Mouse (Mus musculus) layer of hippocampus, adult 8-10 months (tissue): ENCODE measurements around the gene Prrg4. TPM values are rescaled to one million over a fixed set of nuclear protein-coding genes. Genes with fewer than 3 reads are reported as not detected.
"Not testable (repeated sequence)": the region's sequence is repeated elsewhere in the genome, so short reads cannot be mapped to it uniquely, and the experiment has no call there.

Experiments
- DNase-seq, 2 experiments: peaks; one replicate each; pipeline ENCODE4 v3.0.0; 2022; ENCODE audit warnings: low spot score in 2 of 2
- total RNA-seq, 4 experiments: library from RNA; stranded (reverse); gene quantifications; 2 replicates each; pipeline ENCODE4 v1.2.4; 2022

Prrg4 gene
- 1 to 10 TPM in 2 of 4 experiments, under 1 TPM in 2; 0.85 to 2.0 (median 1.2) TPM for total RNA-seq

GRCm38 (mm10) chr2:104849276-104849990 is at the start of gene Prrg4:
Prrg4 (minus strand) TSS chr2:104849876.
- DNase-seq = peak in 1 of 2 experiments; percentile 17

GRCm38 (mm10) chr2:104887882-104888566 is 38.3 kb upstream of the Prrg4 start:
- peak; percentile 62 to 87 for DNase-seq

GRCm38 (mm10) chr2:104887331-104887730 is 37.7 kb upstream of the Prrg4 start:
- DNase-seq = not testable (repeated sequence)

GRCm38 (mm10) chr2:104886109-104886508 is 36.4 kb upstream of the Prrg4 start:
- no peak for DNase-seq

- no peak for DNase-seq
Observed at GRCm38 (mm10) chr2:104878794-104879193, 29.1 kb upstream of the Prrg4 start.

GRCm38 (mm10) chr2:104869101-104869500 is 19.4 kb upstream of the Prrg4 start:
- no peak for DNase-seq

- no peak for DNase-seq
Observed at GRCm38 (mm10) chr2:104867282-104867855, 17.7 kb upstream of the Prrg4 start, which contains the start of gene Ccdc73. Ccdc73 (plus strand) TSS chr2:104867805.

- DNase-seq = no peak
Observed at GRCm38 (mm10) chr2:104864176-104864860, 14.6 kb upstream of the Prrg4 start.

GRCm38 (mm10) chr2:104860426-104860825 is 10.8 kb upstream of the Prrg4 start:
- no peak for DNase-seq

- no peak for DNase-seq
Observed at GRCm38 (mm10) chr2:104859060-104859459, 9.4 kb upstream of the Prrg4 start.

- not testable (repeated sequence) for DNase-seq
Observed at GRCm38 (mm10) chr2:104858083-104858482, 8.4 kb upstream of the Prrg4 start.

- DNase-seq = no peak
Observed at GRCm38 (mm10) chr2:104856218-104856617, 6.5 kb upstream of the Prrg4 start.

- no peak for DNase-seq
Observed at GRCm38 (mm10) chr2:104855732-104856131, 6.1 kb upstream of the Prrg4 start.

GRCm38 (mm10) chr2:104854836-104855235 is 5.2 kb upstream of the Prrg4 start:
- no peak for DNase-seq

- DNase-seq = no peak
Observed at GRCm38 (mm10) chr2:104852546-104852945, 2.9 kb upstream of the Prrg4 start.

GRCm38 (mm10) chr2:104851686-104852085 is 2.0 kb upstream of the Prrg4 start:
- no peak for DNase-seq

GRCm38 (mm10) chr2:104849991-104850359 is 299 bp upstream of the Prrg4 start:
- no peak for DNase-seq

GRCm38 (mm10) chr2:104848235-104849161 is 1.2 kb downstream of the Prrg4 start:
- no peak for DNase-seq

- DNase-seq = no peak
Observed at GRCm38 (mm10) chr2:104847645-104848044, 2.0 kb downstream of the Prrg4 start.

- no peak for DNase-seq
Observed at GRCm38 (mm10) chr2:104846638-104847414, 2.9 kb downstream of the Prrg4 start.
